Mouse (Mus musculus) hindbrain, embryonic 11.5 days (tissue): ENCODE data around the gene Mgat4b. TPM values are rescaled to one million over a fixed set of nuclear protein-coding genes. Genes with fewer than 3 reads are reported as not detected.

ENCODE experiments used
- ATAC-seq: fragments of 200-750 bp; cut with Nextera tagmentation; 2 replicates; pipeline ENCODE4 v1.8.0; 2017; ENCODE audit warnings: mild to moderate bottlenecking, moderate TSS enrichment, moderate library complexity; ENCODE audit not compliant: low FRiP score
- DNase-seq: peaks from one replicate; pipeline ENCODE4 v3.0.0-alpha.2; 2015; ENCODE audit warnings: low spot score
- H3K27ac ChIP-seq: fragments of 300-500 bp; sonication (generic); 2 replicates; pipeline ENCODE4 v1.5.1; 2014; ENCODE audit warnings: mild to moderate bottlenecking, low read depth, low read length
- H3K27me3 ChIP-seq: fragments of 300-500 bp; sonication (generic); 2 replicates; pipeline ENCODE4 v1.6.1; 2014; ENCODE audit warnings: mild to moderate bottlenecking, low read length, moderate library complexity, mixed read lengths; ENCODE audit not compliant: control insufficient read depth, insufficient read depth
- H3K36me3 ChIP-seq: fragments of 300-500 bp; sonication (generic); 2 replicates; pipeline ENCODE4 v1.6.1; 2014; ENCODE audit warnings: mild to moderate bottlenecking, low read length, moderate library complexity, mixed read lengths; ENCODE audit not compliant: control insufficient read depth, insufficient read depth
- H3K4me1 ChIP-seq: fragments of 300-500 bp; sonication (generic); replicated peaks from 2 replicates; pipeline ENCODE4 v1.6.1; 2014; ENCODE audit warnings: low read length, mixed read lengths; ENCODE audit not compliant: control insufficient read depth, insufficient read depth
- H3K4me2 ChIP-seq: fragments of 300-500 bp; sonication (generic); replicated peaks from 2 replicates; pipeline ENCODE4 v1.6.1; 2014; ENCODE audit warnings: mild to moderate bottlenecking, low read depth, low read length
- H3K4me3 ChIP-seq: fragments of 300-500 bp; sonication (generic); 2 replicates; pipeline ENCODE4 v1.5.1; 2014; ENCODE audit warnings: low read depth, low read length
- H3K9ac ChIP-seq: fragments of 300-500 bp; sonication (generic); 2 replicates; pipeline ENCODE4 v1.6.1; 2014; ENCODE audit warnings: low read depth, low read length
- H3K9me3 ChIP-seq: fragments of 300-500 bp; sonication (generic); 2 replicates; pipeline ENCODE4 v1.6.1; 2016; ENCODE audit warnings: low read length; ENCODE audit not compliant: control insufficient read depth
- WGBS: fragments of 180-500 bp; shearing (Covaris S2); extraction: QIAGEN DNeasy Blood & Tissue Kit; methylation state at CpG from one replicate; pipeline ENCODE4 v1.1.7; 2014; 5-methylcytosine and 5-hydroxymethylcytosine counted together
- polyA plus RNA-seq: library from polyadenylated mRNA; unstranded; fragments of >200 nt; fragmentation: Nextera tagmentation; extraction: Ambion mirVana; gene quantifications from 2 replicates; pipeline ENCODE4 v1.2.1, GENCODE M21; 2014

Mgat4b gene
- polyA plus RNA-seq, 1 experiment from 2014 or later, result 17.9 TPM

- no peaks in the 10 kb centered on the region for H3K27me3 ChIP-seq
- H3K4me1 ChIP-seq, result no peaks in the 10 kb centered on the region
- H3K4me2 ChIP-seq, result no peak overlapping the region
- H3K9me3 ChIP-seq, result no peaks in the 10 kb centered on the region
- H3K4me3 ChIP-seq, result no peak overlapping the region
- H3K27ac ChIP-seq, result no peak overlapping the region
- no peak for ATAC-seq
- no peak overlapping the region for H3K9ac ChIP-seq
- peaks cover 5% of the 10 kb centered on the region; the same call in 1 of the 2 replicates for H3K36me3 ChIP-seq
- WGBS, result 86% methylated on average over 4 of the region's 4 CpGs
- DNase-seq, result no peak
These were observed 15.9 kb upstream of the Mgat4b start for GRCm38 (mm10) chr11:50194793-50195192.

- Histone ChIP-seq H3K9me3 (no peaks in the 10 kb centered on the region), H3K27ac (no peak overlapping the region), H3K36me3 (peaks cover 13% of the 10 kb centered on the region; the same call in 1 of the 2 replicates), H3K4me1 (no peaks in the 10 kb centered on the region), H3K4me3 (no peak overlapping the region), H3K4me2 (no peak overlapping the region), H3K27me3 (no peaks in the 10 kb centered on the region), H3K9ac (no peak overlapping the region)
- 92% methylated on average over 4 of the region's 4 CpGs for whole genome bisulfite sequencing
- ATAC-seq (no peak), DNase-seq (no peak)
These were observed 13.2 kb upstream of the Mgat4b start for GRCm38 (mm10) chr11:50197500-50197899.

- H3K36me3 ChIP-seq, result peaks cover 14% of the 10 kb centered on the region
- no peaks in the 10 kb centered on the region for H3K9me3 ChIP-seq
- no peak overlapping the region for H3K9ac ChIP-seq
- H3K4me1 ChIP-seq, result no peaks in the 10 kb centered on the region
- H3K4me2 ChIP-seq, result no peak overlapping the region
- DNase-seq, result no peak
- no peak for ATAC-seq
- H3K27me3 ChIP-seq, result no peaks in the 10 kb centered on the region
- WGBS, result 91% methylated on average over 3 of the region's 5 CpGs
- no peak overlapping the region for H3K4me3 ChIP-seq
- no peak overlapping the region for H3K27ac ChIP-seq
These were observed 12.4 kb upstream of the Mgat4b start for GRCm38 (mm10) chr11:50198219-50198846.

GRCm38 (mm10) chr11:50198916-50199315 lies 11.8 kb upstream of the Mgat4b start:
- H3K4me1 ChIP-seq, result no peaks in the 10 kb centered on the region
- H3K4me3 ChIP-seq, result no peak overlapping the region
- H3K9me3 ChIP-seq, result no peaks in the 10 kb centered on the region
- H3K27me3 ChIP-seq, result no peaks in the 10 kb centered on the region
- 90% methylated on average over 2 of the region's 2 CpGs for WGBS
- no peak for DNase-seq
- ATAC-seq, result no peak
- H3K27ac ChIP-seq, result no peak overlapping the region
- no peak overlapping the region for H3K9ac ChIP-seq
- H3K4me2 ChIP-seq, result no peak overlapping the region
- H3K36me3 ChIP-seq, result peaks cover 16% of the 10 kb centered on the region

- WGBS, result 93% methylated on average over 8 of the region's 8 CpGs
- Histone ChIP-seq H3K36me3 (peaks cover 28% of the 10 kb centered on the region), H3K9me3 (no peaks in the 10 kb centered on the region), H3K4me3 (no peak overlapping the region), H3K9ac (no peak overlapping the region), H3K4me1 (no peaks in the 10 kb centered on the region), H3K4me2 (no peak overlapping the region), H3K27me3 (no peaks in the 10 kb centered on the region), H3K27ac (no peak overlapping the region)
- ATAC-seq (no peak), DNase-seq (no peak)
These were observed 10.1 kb upstream of the Mgat4b start for GRCm38 (mm10) chr11:50200613-50201012.

GRCm38 (mm10) chr11:50201590-50201989 lies 9.1 kb upstream of the Mgat4b start:
- no peak for ATAC-seq
- H3K36me3 ChIP-seq, result peaks cover 28% of the 10 kb centered on the region
- H3K4me1 ChIP-seq, result no peaks in the 10 kb centered on the region
- no peak overlapping the region for H3K4me2 ChIP-seq
- H3K27ac ChIP-seq, result no peak overlapping the region
- H3K9me3 ChIP-seq, result no peaks in the 10 kb centered on the region
- DNase-seq, result no peak
- H3K9ac ChIP-seq, result no peak overlapping the region
- H3K27me3 ChIP-seq, result no peaks in the 10 kb centered on the region
- no peak overlapping the region for H3K4me3 ChIP-seq
- 88% methylated on average over 3 of the region's 3 CpGs for WGBS

GRCm38 (mm10) chr11:50203302-50203827 lies 7.3 kb upstream of the Mgat4b start:
- peaks cover 32% of the 10 kb centered on the region for H3K36me3 ChIP-seq
- H3K4me1 ChIP-seq, result no peaks in the 10 kb centered on the region
- H3K9me3 ChIP-seq, result no peaks in the 10 kb centered on the region
- DNase-seq, result no peak
- no peak overlapping the region for H3K4me2 ChIP-seq
- no peaks in the 10 kb centered on the region for H3K27me3 ChIP-seq
- H3K27ac ChIP-seq, result no peak overlapping the region
- H3K4me3 ChIP-seq, result no peak overlapping the region
- WGBS, result 93% methylated on average over 9 of the region's 9 CpGs
- no peak overlapping the region for H3K9ac ChIP-seq
- ATAC-seq, result no peak

GRCm38 (mm10) chr11:50205434-50205833 lies 5.3 kb upstream of the Mgat4b start:
- Histone ChIP-seq H3K4me3 (no peak overlapping the region), H3K4me2 (no peak overlapping the region), H3K27me3 (no peaks in the 10 kb centered on the region), H3K36me3 (peaks cover 23% of the 10 kb centered on the region), H3K9ac (no peak overlapping the region), H3K9me3 (no peaks in the 10 kb centered on the region), H3K27ac (no peak overlapping the region), H3K4me1 (no peaks in the 10 kb centered on the region)
- DNase-seq, result no peak
- ATAC-seq, result no peak
- 94% methylated on average over 3 of the region's 3 CpGs for whole genome bisulfite sequencing

- Histone ChIP-seq H3K36me3 (peaks cover 23% of the 10 kb centered on the region), H3K9ac (no peak overlapping the region), H3K4me2 (no peak overlapping the region), H3K27ac (no peak overlapping the region), H3K27me3 (no peaks in the 10 kb centered on the region), H3K9me3 (no peaks in the 10 kb centered on the region), H3K4me3 (no peak overlapping the region), H3K4me1 (no peaks in the 10 kb centered on the region)
- ATAC-seq (no peak), DNase-seq (no peak)
- WGBS, result 98% methylated on average over 2 of the region's 2 CpGs
These were observed 4.7 kb upstream of the Mgat4b start for GRCm38 (mm10) chr11:50206037-50206436.
